Mouse (Mus musculus) lung, adult 2 months (tissue): ENCODE data around the gene Fbxw11. TPM values are rescaled to one million over a fixed set of nuclear protein-coding genes. Genes with fewer than 3 reads are reported as not detected.

Source experiments
- DNase-seq: peaks from one replicate; pipeline ENCODE4 v3.0.0; 2022
- H3K4me1 ChIP-seq: fragments of 200-500 bp; 2 replicates; pipeline ENCODE4 v1.6.1; 2011; ENCODE audit warnings: low read length; ENCODE audit not compliant: control insufficient read depth, insufficient read depth
- H3K4me3 ChIP-seq: fragments of 200-500 bp; replicated peaks from 2 replicates; pipeline ENCODE3; 2011; ENCODE audit warnings: low read depth, mild to moderate bottlenecking, control low read depth, low read length; ENCODE audit errors: extremely low read depth
- CTCF ChIP-seq: fragments of 200-500 bp; IDR thresholded peaks from 2 replicates; pipeline ENCODE4 v1.5.1; 2011; ENCODE audit warnings: mild to moderate bottlenecking, low read length, control low read depth; ENCODE audit not compliant: insufficient read depth
- POLR2A ChIP-seq: fragments of 200-500 bp; IDR thresholded peaks from 2 replicates; pipeline ENCODE4 v1.6.1; 2011; ENCODE audit warnings: low read depth, mild to moderate bottlenecking, control low read depth, low read length, borderline replicate concordance; ENCODE audit errors: extremely low read depth
- WGBS: fragments of 180-500 bp; shearing (Covaris S2); methylation state at CpG from one replicate; pipeline ENCODE4 v1.1.7; 2018; 5-methylcytosine and 5-hydroxymethylcytosine counted together
- polyA plus RNA-seq: library from polyadenylated mRNA; depleted of rRNA; stranded (reverse); fragments of >200 nt; gene quantifications from 2 replicates; pipeline ENCODE4 v1.2.3, GENCODE M21; 2012

Gene Fbxw11
- polyA plus RNA-seq, 1 experiment: 49.2 TPM

DNA sequence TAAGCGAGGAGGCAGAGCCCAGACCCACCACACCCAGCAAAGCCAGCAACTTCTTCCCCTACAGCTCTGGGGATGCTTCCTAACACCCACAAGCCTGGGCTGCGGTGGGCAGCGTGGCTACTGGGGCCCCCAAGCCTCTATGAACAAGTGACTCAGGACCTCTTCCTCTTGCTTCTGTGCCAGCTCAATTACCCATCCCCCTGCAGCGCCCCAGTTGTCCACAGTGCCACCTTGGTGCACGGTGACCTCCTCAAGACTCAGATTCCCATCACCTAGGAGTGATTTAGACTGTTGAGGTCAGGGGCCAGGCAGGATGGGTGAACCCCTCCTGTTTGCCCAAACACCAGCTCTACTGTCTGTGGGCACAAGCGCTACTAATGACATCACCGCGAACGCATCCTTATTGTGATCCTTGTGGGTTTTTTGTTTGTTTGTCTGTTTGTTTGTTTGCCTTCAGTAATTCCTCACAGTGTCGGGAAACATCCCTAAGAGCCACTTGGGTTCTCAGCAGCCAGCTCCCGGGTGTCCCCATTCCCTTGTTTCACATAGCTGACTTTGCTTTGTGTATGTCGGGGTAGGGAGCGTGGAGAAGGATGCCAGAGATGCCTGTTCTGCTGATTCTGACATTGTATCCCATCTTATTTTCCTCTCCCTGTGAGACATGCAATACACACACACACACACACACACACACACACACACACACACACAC, 19.9 kb upstream of the Fbxw11 start:
- TF ChIP-seq POLR2A (no peak), CTCF (no peak)
- Histone ChIP-seq H3K4me3 (no peak overlapping the region), H3K4me1 (peaks cover 7% of the 10 kb centered on the region)
- WGBS: 82% methylated on average over 13 of the region's 13 CpGs
- DNase-seq: no peak

- Histone ChIP-seq H3K4me3 (no peak overlapping the region), H3K4me1 (peaks cover 7% of the 10 kb centered on the region)
- WGBS: 85% methylated on average over 5 of the region's 5 CpGs
- DNase-seq: no peak
- TF ChIP-seq POLR2A: no peak
- TF ChIP-seq CTCF: no peak
Observed at GRCm38 (mm10) chr11:32623236-32623635, 19.3 kb upstream of the Fbxw11 start.

DNA sequence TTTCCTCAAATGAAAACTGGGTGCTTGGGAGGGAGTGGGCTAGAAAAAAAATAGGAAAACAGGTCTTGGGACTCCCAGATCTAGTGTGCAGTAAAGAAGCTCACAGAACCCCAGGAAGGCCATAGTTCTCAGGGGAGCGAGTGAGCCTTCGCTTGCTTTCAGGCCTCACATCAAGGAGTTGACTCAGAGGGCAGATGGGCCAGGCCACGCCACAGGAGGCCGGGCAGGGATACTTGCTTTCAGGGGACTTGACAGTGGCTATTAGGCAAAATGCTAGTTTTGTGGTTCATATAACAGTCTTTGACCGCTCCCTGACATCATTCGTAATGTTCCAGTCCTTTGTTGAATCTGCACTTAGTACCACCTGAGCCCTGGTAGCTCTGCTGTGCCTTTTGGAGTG, 18.6 kb upstream of the Fbxw11 start:
- no peak for DNase-seq
- Histone ChIP-seq H3K4me1 (peaks cover 6% of the 10 kb centered on the region), H3K4me3 (no peak overlapping the region)
- WGBS: 90% methylated on average over 6 of the region's 6 CpGs
- TF ChIP-seq POLR2A (no peak), CTCF (no peak)

GRCm38 (mm10) chr11:32625677-32626076, 16.8 kb upstream of the Fbxw11 start:
- Histone ChIP-seq H3K4me1 (no peaks in the 10 kb centered on the region), H3K4me3 (no peak overlapping the region)
- peak; percentile 57 for DNase-seq
- whole genome bisulfite sequencing: 54% methylated on average over 1 of the region's 1 CpGs
- TF ChIP-seq POLR2A: no peak
- peak; percentile 82 for TF ChIP-seq CTCF

- Histone ChIP-seq H3K4me3 (no peak overlapping the region), H3K4me1 (no peaks in the 10 kb centered on the region)
- 81% methylated on average over 6 of the region's 6 CpGs for WGBS
- TF ChIP-seq POLR2A (no peak), CTCF (no peak)
- no peak for DNase-seq
Observed at GRCm38 (mm10) chr11:32626079-32626478, 16.4 kb upstream of the Fbxw11 start.

GRCm38 (mm10) chr11:32627900-32628299, 14.6 kb upstream of the Fbxw11 start:
- WGBS: 77% methylated on average over 6 of the region's 6 CpGs
- no peak for DNase-seq
- no peak for TF ChIP-seq CTCF
- TF ChIP-seq POLR2A: no peak
- H3K4me3 ChIP-seq: no peak overlapping the region
- H3K4me1 ChIP-seq: no peaks in the 10 kb centered on the region

DNA sequence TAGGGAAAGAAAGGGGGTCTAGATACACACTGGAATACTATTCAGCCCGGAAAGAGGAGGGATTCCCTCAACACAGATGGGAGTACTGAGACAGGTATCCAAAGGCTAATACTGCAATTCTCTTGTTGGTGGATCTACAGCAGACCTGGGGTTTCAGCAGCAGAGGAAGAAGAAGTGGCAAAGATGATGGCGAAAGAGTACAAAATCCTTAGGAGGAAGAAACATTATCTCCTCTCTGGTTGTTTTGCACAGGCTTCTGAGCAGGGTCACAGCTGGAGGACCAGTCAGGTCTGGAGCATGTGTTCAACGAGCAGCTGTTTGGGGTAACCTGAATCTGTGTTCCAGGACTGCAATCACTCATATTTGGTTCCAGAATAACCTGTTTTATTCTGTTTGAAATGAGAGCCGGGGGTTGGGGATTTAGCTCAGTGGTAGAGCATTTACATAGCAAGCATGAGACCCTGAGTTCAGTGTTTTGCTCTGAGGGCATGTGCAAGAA, 12.8 kb upstream of the Fbxw11 start:
- 74% methylated on average over 4 of the region's 4 CpGs for WGBS
- DNase-seq: no peak
- H3K4me3 ChIP-seq: no peak overlapping the region
- no peaks in the 10 kb centered on the region for H3K4me1 ChIP-seq
- no peak for TF ChIP-seq POLR2A
- no peak for TF ChIP-seq CTCF

DNA sequence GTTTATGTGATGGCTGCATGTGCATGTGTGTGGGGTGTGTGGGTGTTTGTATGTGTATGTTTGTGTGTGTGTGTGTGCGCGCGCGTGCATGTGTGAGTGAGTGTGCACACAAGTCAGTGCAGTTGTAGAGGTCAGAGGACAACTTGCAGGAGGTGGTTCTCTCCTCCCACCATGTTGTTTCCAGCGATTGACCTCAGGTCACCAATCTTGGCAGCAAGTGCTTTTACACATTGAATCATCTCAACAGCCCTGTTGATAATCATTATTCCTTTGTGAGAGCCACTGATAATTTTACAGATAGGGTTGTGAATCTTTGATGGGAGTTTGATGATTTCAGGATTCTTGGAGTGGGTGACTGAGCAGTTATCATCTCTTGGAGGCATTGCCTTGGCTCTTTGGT, 9.9 kb upstream of the Fbxw11 start:
- Histone ChIP-seq H3K4me1 (peaks cover 4% of the 10 kb centered on the region; the same call in 1 of the 2 replicates), H3K4me3 (no peak overlapping the region)
- no peak for TF ChIP-seq CTCF
- no peak for TF ChIP-seq POLR2A
- DNase-seq: no peak
- 88% methylated on average over 5 of the region's 5 CpGs for WGBS

DNA sequence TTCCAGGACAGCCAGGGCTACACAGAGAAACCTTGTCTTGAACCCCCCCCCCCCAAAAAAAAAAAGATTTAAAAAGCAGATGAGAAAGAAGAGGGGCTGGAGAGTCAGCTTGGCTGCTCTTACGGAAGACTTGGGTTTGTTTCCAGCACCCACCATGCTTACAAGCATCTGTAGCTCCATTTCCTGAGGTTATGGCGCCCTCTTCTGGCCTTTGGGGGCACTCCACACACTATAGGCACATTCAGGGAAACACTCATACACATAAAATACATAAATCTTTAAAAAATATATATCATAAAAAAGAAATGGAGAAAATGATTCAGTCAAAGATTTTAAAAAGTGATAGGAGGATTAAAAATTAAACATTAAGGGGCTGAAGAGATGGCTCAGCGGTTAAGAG, 9.0 kb upstream of the Fbxw11 start:
- no peak for TF ChIP-seq POLR2A
- TF ChIP-seq CTCF: no peak
- Histone ChIP-seq H3K4me1 (peaks cover 4% of the 10 kb centered on the region; the same call in 1 of the 2 replicates), H3K4me3 (no peak overlapping the region)
- WGBS: 80% methylated on average over 3 of the region's 3 CpGs
- DNase-seq: no peak

- 48% methylated on average over 2 of the region's 2 CpGs for WGBS
- TF ChIP-seq POLR2A (no peak), CTCF (no peak)
- Histone ChIP-seq H3K4me1 (peaks cover 4% of the 10 kb centered on the region; the same call in 1 of the 2 replicates), H3K4me3 (no peak overlapping the region)
- no peak for DNase-seq
Observed at GRCm38 (mm10) chr11:32634143-32634542, 8.4 kb upstream of the Fbxw11 start.
